Mouse (Mus musculus): ENCODE measurements around the gene Neu4.
"Not testable (repeated sequence)": the region's sequence is repeated elsewhere in the genome, so short reads cannot be mapped to it uniquely, and the experiment has no call there.

The Neu4 gene

GRCm38 (mm10) chr1:94053530-94054216 lies 33.4 kb downstream of the Neu4 start:
- DNase-seq (ENCODE audit: low spot score): no peak

GRCm38 (mm10) chr1:94054481-94054880 lies 34.2 kb downstream of the Neu4 start:
- no peak for DNase-seq (ENCODE audit: low spot score)

GRCm38 (mm10) chr1:94055966-94056365 lies 35.7 kb downstream of the Neu4 start:
- no peak for DNase-seq (ENCODE audit: low spot score)

GRCm38 (mm10) chr1:94057401-94057800 lies 37.1 kb downstream of the Neu4 start:
- DNase-seq (ENCODE audit: low spot score): no peak

- DNase-seq (ENCODE audit: low spot score): not testable (repeated sequence)
Observed at GRCm38 (mm10) chr1:94058281-94058680, 38.0 kb downstream of the Neu4 start.

GRCm38 (mm10) chr1:94074756-94075155 lies 54.5 kb downstream of the Neu4 start:
- DNase-seq (ENCODE audit: low spot score): no peak

- no peak for DNase-seq (ENCODE audit: low spot score)
Observed at GRCm38 (mm10) chr1:94076702-94077101, 56.5 kb downstream of the Neu4 start.
